Mouse (Mus musculus) lung, embryonic 14.5 days (tissue): ENCODE measurements at regions not wholly inside any gene's neighbourhood (a gene's known extent, or its start where the extent isn't known, plus 50 kb on each side); places are given as distances from the start of the nearest gene placed in this dataset.

Experiments used
- ATAC-seq: fragments of 200-750 bp; cut with Nextera tagmentation; 2 replicates; pipeline ENCODE4 v1.8.0; 2017; ENCODE audit warnings: mild to moderate bottlenecking, moderate TSS enrichment, moderate library complexity; ENCODE audit not compliant: insufficient read depth
- DNase-seq: peaks from one replicate; pipeline ENCODE4 v3.0.0-alpha.2; 2015
- H3K27ac ChIP-seq: fragments of 300-500 bp; sonication (generic); 2 replicates; pipeline ENCODE4 v1.5.1; 2014; ENCODE audit warnings: low read depth, mild to moderate bottlenecking, moderate library complexity
- H3K27me3 ChIP-seq: fragments of 300-500 bp; sonication (generic); 2 replicates; pipeline ENCODE4 v1.6.1; 2014; ENCODE audit warnings: low read length, control low read depth; ENCODE audit not compliant: insufficient read depth
- H3K36me3 ChIP-seq: fragments of 300-500 bp; sonication (generic); 2 replicates; pipeline ENCODE4 v1.6.1; 2014; ENCODE audit warnings: control low read depth; ENCODE audit not compliant: insufficient read depth
- H3K4me1 ChIP-seq: fragments of 300-500 bp; sonication (generic); 2 replicates; pipeline ENCODE4 v1.6.1; 2014; ENCODE audit warnings: antibody characterized with exemption, control low read depth; ENCODE audit not compliant: insufficient read depth
- H3K4me2 ChIP-seq: fragments of 300-500 bp; sonication (generic); 2 replicates; pipeline ENCODE4 v1.6.1; 2014; ENCODE audit warnings: mild to moderate bottlenecking
- H3K4me3 ChIP-seq: fragments of 300-500 bp; sonication (generic); 2 replicates; pipeline ENCODE4 v1.5.1; 2014; ENCODE audit warnings: low read depth, low read length
- H3K9ac ChIP-seq: fragments of 300-500 bp; sonication (generic); 2 replicates; pipeline ENCODE4 v1.6.1; 2014
- H3K9me3 ChIP-seq: fragments of 300-500 bp; sonication (generic); 2 replicates; pipeline ENCODE4 v1.6.1; 2016; ENCODE audit warnings: low read depth, low read length, control low read depth
- CTCF ChIP-seq: IDR thresholded peaks from 2 replicates; pipeline ENCODE4 v1.5.1; 2016; ENCODE audit warnings: antibody characterized with exemption, low read depth
- WGBS: fragments of 180-500 bp; shearing (Covaris S2); extraction: QIAGEN DNeasy Blood & Tissue Kit; methylation state at CpG from one replicate; pipeline ENCODE4 v1.1.7; 2014; 5-methylcytosine and 5-hydroxymethylcytosine counted together

- no peak overlapping the region for H3K9ac ChIP-seq
- H3K9me3 ChIP-seq, result no peaks in the 10 kb centered on the region
- TF ChIP-seq CTCF, result no peak
- DNase-seq (no peak), ATAC-seq (no peak)
- peaks cover 16% of the 10 kb centered on the region for H3K27me3 ChIP-seq
- H3K4me1 ChIP-seq, result no peaks in the 10 kb centered on the region; the same call in 1 of the 2 replicates
- no peak overlapping the region for H3K4me2 ChIP-seq
- H3K4me3 ChIP-seq, result no peak overlapping the region
- H3K27ac ChIP-seq, result no peak overlapping the region
- 72% methylated on average over 9 of the region's 9 CpGs for WGBS
- H3K36me3 ChIP-seq, result no peaks in the 10 kb centered on the region
These were observed 120.1 kb upstream of the Arid2 start for GRCm38 (mm10) chr15:96167256-96167655.

GRCm38 (mm10) chr15:96169726-96170467 lies 117.4 kb upstream of the Arid2 start:
- 13% methylated on average over 15 of the region's 15 CpGs for WGBS
- no peak overlapping the region for H3K9ac ChIP-seq
- no peak for DNase-seq

GRCm38 (mm10) chr15:96170986-96171769 lies 116.1 kb upstream of the Arid2 start:
- Histone ChIP-seq H3K4me1 (no peaks in the 10 kb centered on the region; the same call in 1 of the 2 replicates), H3K9me3 (no peaks in the 10 kb centered on the region), H3K9ac (no peak overlapping the region), H3K27me3 (peaks cover 16% of the 10 kb centered on the region), H3K27ac (no peak overlapping the region), H3K4me2 (peak overlapping the region; percentile 54), H3K4me3 (peak overlapping the region; percentile 30), H3K36me3 (no peaks in the 10 kb centered on the region)
- ATAC-seq (peak; percentile 80), DNase-seq (peak; percentile 74)
- WGBS, result 11% methylated on average over 22 of the region's 22 CpGs
- TF ChIP-seq CTCF, result no peak

More at GRCm38 (mm10) chr15:96169726-96170467, 117.4 kb upstream of the Arid2 start:
- ATAC-seq, result no peak
- Histone ChIP-seq H3K27ac (no peak overlapping the region), H3K27me3 (peaks cover 16% of the 10 kb centered on the region), H3K9me3 (no peaks in the 10 kb centered on the region), H3K4me2 (peak overlapping the region; percentile 16; the same call in 1 of the 2 replicates), H3K4me3 (no peak overlapping the region), H3K4me1 (no peaks in the 10 kb centered on the region; the same call in 1 of the 2 replicates), H3K36me3 (no peaks in the 10 kb centered on the region)
- no peak for TF ChIP-seq CTCF

GRCm38 (mm10) chr15:96177911-96178310 lies 109.4 kb upstream of the Arid2 start:
- TF ChIP-seq CTCF, result no peak
- no peaks in the 10 kb centered on the region for H3K36me3 ChIP-seq
- DNase-seq, result no peak
- WGBS, result 79% methylated on average over 9 of the region's 9 CpGs
- ATAC-seq, result no peak
- no peak overlapping the region for H3K4me3 ChIP-seq
- H3K4me1 ChIP-seq, result no peaks in the 10 kb centered on the region
- no peak overlapping the region for H3K4me2 ChIP-seq
- H3K9ac ChIP-seq, result no peak overlapping the region
- H3K9me3 ChIP-seq, result no peaks in the 10 kb centered on the region
- no peak overlapping the region for H3K27ac ChIP-seq
- H3K27me3 ChIP-seq, result no peaks in the 10 kb centered on the region

- H3K36me3 ChIP-seq, result no peaks in the 10 kb centered on the region
- H3K9ac ChIP-seq, result no peak overlapping the region
- H3K4me2 ChIP-seq, result no peak overlapping the region
- 81% methylated on average over 8 of the region's 8 CpGs for WGBS
- no peaks in the 10 kb centered on the region for H3K27me3 ChIP-seq
- no peak for TF ChIP-seq CTCF
- ATAC-seq (no peak), DNase-seq (no peak)
- no peak overlapping the region for H3K27ac ChIP-seq
- no peak overlapping the region for H3K4me3 ChIP-seq
- no peaks in the 10 kb centered on the region for H3K4me1 ChIP-seq
- no peaks in the 10 kb centered on the region for H3K9me3 ChIP-seq
These were observed 108.8 kb upstream of the Arid2 start for GRCm38 (mm10) chr15:96178374-96179109.

GRCm38 (mm10) chr15:96179511-96179910 lies 107.8 kb upstream of the Arid2 start:
- DNase-seq (no peak), ATAC-seq (no peak)
- Histone ChIP-seq H3K4me2 (no peak overlapping the region), H3K4me3 (no peak overlapping the region), H3K27me3 (no peaks in the 10 kb centered on the region), H3K9me3 (no peaks in the 10 kb centered on the region), H3K36me3 (no peaks in the 10 kb centered on the region), H3K27ac (no peak overlapping the region), H3K4me1 (no peaks in the 10 kb centered on the region), H3K9ac (no peak overlapping the region)
- 84% methylated on average over 5 of the region's 5 CpGs for WGBS
- no peak for TF ChIP-seq CTCF

- H3K27ac ChIP-seq, result no peak overlapping the region
- H3K4me1 ChIP-seq, result no peaks in the 10 kb centered on the region
- no peak overlapping the region for H3K4me2 ChIP-seq
- no peaks in the 10 kb centered on the region for H3K27me3 ChIP-seq
- TF ChIP-seq CTCF, result no peak
- no peak for DNase-seq
- no peak for ATAC-seq
- no peak overlapping the region for H3K9ac ChIP-seq
- H3K4me3 ChIP-seq, result no peak overlapping the region
- WGBS, result 73% methylated on average over 5 of the region's 5 CpGs
- no peaks in the 10 kb centered on the region for H3K9me3 ChIP-seq
- H3K36me3 ChIP-seq, result no peaks in the 10 kb centered on the region
These were observed 107.3 kb upstream of the Arid2 start for GRCm38 (mm10) chr15:96180036-96180435.
